Mouse (Mus musculus) small intestine, adult 2 months (tissue): ENCODE measurements around the gene Cpd.

Source experiments
- CTCF ChIP-seq: fragments of 200-500 bp; IDR thresholded peaks from 2 replicates; pipeline ENCODE4 v1.5.1; 2012; ENCODE audit warnings: low read depth, mild to moderate bottlenecking, control low read depth, inconsistent platforms, low read length, moderate library complexity, mixed read lengths; ENCODE audit not compliant: insufficient replicate concordance, insufficient read length; ENCODE audit errors: extremely low read depth
- POLR2A ChIP-seq: fragments of 200-500 bp; IDR thresholded peaks from 2 replicates; pipeline ENCODE4 v1.6.1; 2012; ENCODE audit warnings: low read depth, mild to moderate bottlenecking, control low read depth, inconsistent platforms, low read length, moderate library complexity

- no peak for TF ChIP-seq POLR2A
- TF ChIP-seq CTCF, result no peak
These were observed 2.8 kb upstream of the Cpd start for GRCm38 (mm10) chr11:76849596-76849995.
